Mouse (Mus musculus): ENCODE measurements around the gene Olfr1241. TPM values are rescaled to one million over a fixed set of nuclear protein-coding genes. Genes with fewer than 3 reads are reported as not detected.

Olfr1241 gene
- not detected for total RNA-seq (2021)

GRCm38 (mm10) chr2:89487026-89487425 lies at the start of gene Olfr1241:
Gene Olfr1241 (minus strand): TSS chr2:89487126.
- intact Hi-C loops (cut with DNase I), result no loop called here
- no peak for DNase-seq

GRCm38 (mm10) chr2:89531387-89531786 lies 44.5 kb upstream of the Olfr1241 start, which contains the start of gene Olfr1243:
Gene Olfr1243 (minus strand): TSS chr2:89531487.
- intact Hi-C loops (cut with DNase I), result no loop called here
- DNase-seq, result no peak

DNA sequence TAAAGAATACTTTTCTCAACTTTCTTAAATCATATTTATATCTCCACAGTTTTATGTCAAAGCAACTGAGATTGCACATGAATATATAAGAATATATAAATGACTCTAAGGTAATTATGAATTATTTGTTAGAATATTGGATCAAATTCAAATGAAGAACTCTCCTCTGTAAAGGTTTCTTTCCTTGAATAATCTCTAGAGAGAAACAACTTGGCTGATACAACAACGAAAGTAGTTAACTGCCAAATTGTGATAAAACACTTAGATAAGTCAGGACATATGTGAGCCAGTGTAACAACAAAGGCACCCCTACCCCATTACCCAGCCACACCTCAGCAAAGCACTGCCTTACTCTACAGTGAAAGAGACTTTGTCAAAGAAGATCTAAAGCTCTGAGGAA lies 11.3 kb upstream of the Olfr1241 start, which contains the start of gene Olfr1242:
TSS of gene Olfr1242 (minus strand) at position 101 of the 400 bp plus-strand sequence.
- DNase-seq, result no peak
- intact Hi-C loops (cut with DNase I), result no loop called here

GRCm38 (mm10) chr2:89442900-89443299 lies 44.0 kb downstream of the Olfr1241 start, which contains the start of gene Olfr1240:
Gene Olfr1240 (minus strand): TSS chr2:89443000.
- no peak for DNase-seq
- intact Hi-C loops (cut with DNase I), result no loop called here

Other genes with a start within 250 kb of the Olfr1241 start
- gene Olfr1228, start 233.1 kb downstream of the Olfr1241 start, total RNA-seq (2021), result not detected
- not detected for gene Olfr1229, start 199.1 kb downstream of the Olfr1241 start, total RNA-seq (2021)
- not detected for gene Olfr1230, start 189.9 kb downstream of the Olfr1241 start, total RNA-seq (2021)
- not detected for gene Olfr1231, start 180.1 kb downstream of the Olfr1241 start, total RNA-seq (2021)
- not detected for gene Olfr1232, start 157.5 kb downstream of the Olfr1241 start, total RNA-seq (2021)
- not detected for gene Olfr1233, start 144.7 kb downstream of the Olfr1241 start, total RNA-seq (2021)
- not detected for gene Olfr1234, start 122.3 kb downstream of the Olfr1241 start, total RNA-seq (2021)
- not detected for gene Olfr1238, start 77.5 kb downstream of the Olfr1241 start, total RNA-seq (2021)
- not detected for gene Olfr1239, start 66.7 kb downstream of the Olfr1241 start, total RNA-seq (2021)
- gene Olfr1240, start 44.1 kb downstream of the Olfr1241 start, total RNA-seq (2021), result not detected
- not detected for gene Olfr1242, start 11.2 kb upstream of the Olfr1241 start, total RNA-seq (2021)
- not detected for gene Olfr1243, start 44.4 kb upstream of the Olfr1241 start, total RNA-seq (2021)
- gene Olfr1245, start 91.3 kb upstream of the Olfr1241 start, total RNA-seq (2021), result not detected
- not detected for gene Olfr1246, start 106.0 kb upstream of the Olfr1241 start, total RNA-seq (2021)
- gene Olfr1247, start 127.0 kb upstream of the Olfr1241 start, total RNA-seq (2021), result under 1 TPM; 0.10 to 0.12 TPM
- not detected for gene Olfr1248, start 131.1 kb upstream of the Olfr1241 start, total RNA-seq (2021)
- not detected for gene Olfr1249, start 147.9 kb upstream of the Olfr1241 start, total RNA-seq (2021)
- gene Olfr1250, start 174.3 kb upstream of the Olfr1241 start, total RNA-seq (2021), result under 1 TPM in 1 of 2 experiments, not detected in 1; 0.08 TPM
- not detected for gene Olfr1251, start 184.8 kb upstream of the Olfr1241 start, total RNA-seq (2021)
- not detected for gene Olfr1252, start 237.9 kb upstream of the Olfr1241 start, total RNA-seq (2021)

Data from left cerebral cortex, postnatal 4 days (tissue).